Mouse (Mus musculus): Measurements from ENCODE around the gene Mapre3.

The Mapre3 gene

GRCm38 (mm10) chr5:30814424-30815119 lies at the start of gene Mapre3:
Gene Mapre3 (plus strand): TSS chr5:30814641.
- no peak for TF ChIP-seq GATA4 (IDR thresholded peaks at IDR 0.05; ENCODE audit: insufficient replicate concordance, low read length)

- no peak for TF ChIP-seq GATA4 (IDR thresholded peaks at IDR 0.05; ENCODE audit: insufficient replicate concordance, low read length)
Measured at GRCm38 (mm10) chr5:30765596-30766370, 48.7 kb upstream of the Mapre3 start.

GRCm38 (mm10) chr5:30768082-30768481 lies 46.4 kb upstream of the Mapre3 start:
- TF ChIP-seq GATA4 (IDR thresholded peaks at IDR 0.05; ENCODE audit: insufficient replicate concordance, low read length) = no peak

- TF ChIP-seq GATA4 (IDR thresholded peaks at IDR 0.05; ENCODE audit: insufficient replicate concordance, low read length) = no peak
Measured at GRCm38 (mm10) chr5:30768598-30768997, 45.8 kb upstream of the Mapre3 start.

GRCm38 (mm10) chr5:30769075-30769474 lies 45.4 kb upstream of the Mapre3 start:
- no peak for TF ChIP-seq GATA4 (IDR thresholded peaks at IDR 0.05; ENCODE audit: insufficient replicate concordance, low read length)

GRCm38 (mm10) chr5:30774601-30775371 lies 39.7 kb upstream of the Mapre3 start:
- TF ChIP-seq GATA4 (IDR thresholded peaks at IDR 0.05; ENCODE audit: insufficient replicate concordance, low read length) = no peak

GRCm38 (mm10) chr5:30780699-30781098 lies 33.7 kb upstream of the Mapre3 start:
- no peak for TF ChIP-seq GATA4 (IDR thresholded peaks at IDR 0.05; ENCODE audit: insufficient replicate concordance, low read length)

GRCm38 (mm10) chr5:30781147-30781546 lies 33.3 kb upstream of the Mapre3 start:
- TF ChIP-seq GATA4 (IDR thresholded peaks at IDR 0.05; ENCODE audit: insufficient replicate concordance, low read length) = no peak

GRCm38 (mm10) chr5:30787381-30787780 lies 27.1 kb upstream of the Mapre3 start:
- no peak for TF ChIP-seq GATA4 (IDR thresholded peaks at IDR 0.05; ENCODE audit: insufficient replicate concordance, low read length)

- no peak for TF ChIP-seq GATA4 (IDR thresholded peaks at IDR 0.05; ENCODE audit: insufficient replicate concordance, low read length)
Measured at GRCm38 (mm10) chr5:30790047-30790446, 24.4 kb upstream of the Mapre3 start.

- no peak for TF ChIP-seq GATA4 (IDR thresholded peaks at IDR 0.05; ENCODE audit: insufficient replicate concordance, low read length)
Measured at GRCm38 (mm10) chr5:30796125-30796524, 18.3 kb upstream of the Mapre3 start.

GRCm38 (mm10) chr5:30797482-30797881 lies 17.0 kb upstream of the Mapre3 start:
- TF ChIP-seq GATA4 (IDR thresholded peaks at IDR 0.05; ENCODE audit: insufficient replicate concordance, low read length) = no peak

GRCm38 (mm10) chr5:30797982-30798381 lies 16.5 kb upstream of the Mapre3 start:
- TF ChIP-seq GATA4 (IDR thresholded peaks at IDR 0.05; ENCODE audit: insufficient replicate concordance, low read length) = no peak

GRCm38 (mm10) chr5:30798965-30799364 lies 15.5 kb upstream of the Mapre3 start:
- TF ChIP-seq GATA4 (IDR thresholded peaks at IDR 0.05; ENCODE audit: insufficient replicate concordance, low read length) = no peak

GRCm38 (mm10) chr5:30802724-30803467 lies 11.5 kb upstream of the Mapre3 start:
- no peak for TF ChIP-seq GATA4 (IDR thresholded peaks at IDR 0.05; ENCODE audit: insufficient replicate concordance, low read length)
